Mouse (Mus musculus): ENCODE data around the gene Stn1. TPM values are rescaled to one million over a fixed set of nuclear protein-coding genes. Genes with fewer than 3 reads are reported as not detected.

Gene Stn1
- polyA plus RNA-seq, 1 experiment from 2014 or later, result 30.9 TPM

DNA sequence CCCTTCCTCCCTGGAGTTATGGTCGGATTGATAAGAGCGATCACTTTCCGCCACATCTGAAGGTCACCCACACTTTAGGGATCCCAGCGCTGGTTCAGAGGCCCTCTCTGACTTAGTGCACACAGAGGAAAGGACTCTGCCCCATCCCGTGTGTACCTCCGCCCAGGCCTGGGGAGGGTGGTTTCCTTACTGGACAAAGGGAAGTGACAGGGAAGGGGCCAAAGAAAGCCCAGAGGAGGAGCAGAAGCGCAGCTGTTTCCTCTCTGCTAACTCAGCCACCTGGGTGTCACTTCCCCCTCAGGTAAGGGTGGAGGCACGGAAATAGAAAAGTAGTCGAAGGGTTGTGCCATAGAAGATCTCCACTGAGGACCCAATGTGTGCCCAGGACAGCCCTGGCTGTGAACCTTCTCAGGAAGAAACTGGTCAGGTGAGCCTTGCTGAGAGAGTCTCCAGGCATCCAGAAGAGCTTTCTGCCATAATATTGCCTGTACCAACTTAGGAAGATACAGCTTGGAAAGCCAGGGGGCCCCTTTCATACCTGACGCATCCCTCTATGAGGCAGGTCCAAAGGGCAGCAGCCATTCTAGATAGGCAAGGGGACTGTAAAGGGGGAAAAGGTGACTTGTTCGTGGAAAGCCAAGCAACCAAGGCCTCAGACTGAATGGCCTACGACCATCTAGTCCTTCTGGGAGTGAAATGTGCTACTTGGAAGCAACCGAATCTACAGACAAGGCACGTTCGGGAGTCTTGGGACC is 82.1 kb downstream of the Stn1 start:
- DNase-seq (ENCODE audit: low spot score), result no peak

DNA sequence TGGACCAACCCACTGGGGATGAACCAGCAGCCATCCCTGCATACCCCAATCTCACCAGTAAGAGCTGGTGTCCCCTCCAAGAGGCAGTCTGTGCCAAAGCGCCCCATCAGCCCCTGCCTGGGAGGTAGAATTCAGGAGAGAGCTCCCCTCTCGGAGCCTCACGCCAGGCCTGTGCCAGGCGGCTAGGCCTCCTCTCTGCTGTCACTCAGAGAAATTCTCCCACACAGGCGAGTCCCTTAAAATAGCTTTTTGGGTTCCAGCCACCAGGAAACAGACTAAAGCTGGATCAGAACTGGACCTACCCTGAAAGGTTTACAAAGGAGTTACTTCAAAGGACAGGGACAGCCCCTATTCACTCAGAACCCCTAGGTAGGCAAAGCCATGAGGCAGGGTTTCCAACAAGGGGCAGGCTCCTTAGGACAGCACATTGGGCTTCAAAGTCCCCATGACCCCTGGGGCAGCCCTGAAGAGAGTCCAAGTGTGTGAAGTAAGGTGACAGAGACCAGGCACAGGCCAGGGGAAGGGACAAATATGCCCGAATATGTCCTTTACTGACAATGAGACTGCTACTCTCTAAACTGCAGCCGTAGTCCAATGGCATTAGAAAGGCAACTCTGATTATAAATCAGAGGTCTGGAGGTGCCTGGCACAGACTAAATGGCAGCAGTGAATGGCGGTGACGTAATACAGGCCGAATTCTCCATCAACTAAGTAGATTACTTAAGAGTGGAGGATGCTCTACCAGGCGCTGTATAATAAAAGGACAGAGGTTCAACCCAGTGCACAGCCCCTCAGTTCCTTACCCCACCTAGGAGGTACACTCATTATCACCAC is 82.9 kb downstream of the Stn1 start:
- Histone ChIP-seq H3K36me3 (replicated peaks; ENCODE audit: control insufficient read depth, insufficient read depth) (no peaks in the 10 kb centered on the region), H3K27ac (no peak overlapping the region), H3K27me3 (ENCODE audit: control insufficient read depth, insufficient read depth, low read length) (no peaks in the 10 kb centered on the region), H3K4me1 (replicated peaks; ENCODE audit: control insufficient read depth, insufficient read depth, low read length) (peaks cover 8% of the 10 kb centered on the region; the same call in 1 of the 2 replicates), H3K4me2 (replicated peaks) (no peak overlapping the region), H3K9ac (no peak overlapping the region), H3K4me3 (replicated peaks; ENCODE audit: low read length) (no peak overlapping the region), H3K9me3 (ENCODE audit: control insufficient read depth, low read length) (no peaks in the 10 kb centered on the region)
- 70% methylated on average over 11 of the region's 11 CpGs for WGBS
- ATAC-seq (ENCODE audit: low FRiP score) (no peak), DNase-seq (ENCODE audit: low spot score) (no peak)

More for the DNA sequence above, 82.1 kb downstream of the Stn1 start:
- Histone ChIP-seq H3K9ac (no peak overlapping the region), H3K27ac (no peak overlapping the region), H3K4me2 (replicated peaks) (no peak overlapping the region), H3K36me3 (replicated peaks; ENCODE audit: control insufficient read depth, insufficient read depth) (no peaks in the 10 kb centered on the region), H3K9me3 (ENCODE audit: control insufficient read depth, low read length) (no peaks in the 10 kb centered on the region), H3K4me3 (replicated peaks; ENCODE audit: low read length) (no peak overlapping the region), H3K27me3 (ENCODE audit: control insufficient read depth, insufficient read depth, low read length) (no peaks in the 10 kb centered on the region), H3K4me1 (replicated peaks; ENCODE audit: control insufficient read depth, insufficient read depth, low read length) (peaks cover 10% of the 10 kb centered on the region; the same call in 1 of the 2 replicates)
- ATAC-seq (ENCODE audit: low FRiP score), result no peak
- 86% methylated on average over 15 of the region's 15 CpGs for WGBS

DNA sequence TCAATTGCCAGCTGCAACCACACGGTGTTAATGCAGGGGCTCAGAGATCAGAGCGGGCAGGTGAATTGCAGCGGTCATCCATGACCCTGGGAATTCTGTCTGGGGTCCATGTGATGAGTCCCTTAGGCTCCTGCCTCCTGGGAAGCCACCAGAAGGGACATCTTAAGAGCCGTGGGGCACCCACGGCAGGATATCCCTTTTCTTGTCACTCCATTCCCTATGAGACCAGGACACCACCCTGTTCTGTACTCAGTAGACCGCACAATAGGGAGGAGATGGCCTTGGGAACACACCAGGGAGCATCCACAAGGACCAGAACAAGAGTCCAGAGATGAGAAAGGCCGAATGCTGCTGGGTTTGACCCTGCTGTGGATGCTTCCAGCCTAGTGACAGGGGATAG is 84.0 kb downstream of the Stn1 start:
- 81% methylated on average over 7 of the region's 7 CpGs for WGBS
- H3K4me1 ChIP-seq (replicated peaks; ENCODE audit: control insufficient read depth, insufficient read depth, low read length), result peaks cover 8% of the 10 kb centered on the region; the same call in 1 of the 2 replicates

GRCm38 (mm10) chr19:47452682-47453081 is 84.6 kb downstream of the Stn1 start:
- Histone ChIP-seq H3K4me2 (replicated peaks) (no peak overlapping the region), H3K4me1 (replicated peaks; ENCODE audit: control insufficient read depth, insufficient read depth, low read length) (peaks cover 8% of the 10 kb centered on the region; the same call in 1 of the 2 replicates), H3K27ac (no peak overlapping the region), H3K9me3 (ENCODE audit: control insufficient read depth, low read length) (no peaks in the 10 kb centered on the region), H3K27me3 (ENCODE audit: control insufficient read depth, insufficient read depth, low read length) (no peaks in the 10 kb centered on the region), H3K4me3 (replicated peaks; ENCODE audit: low read length) (no peak overlapping the region), H3K36me3 (replicated peaks; ENCODE audit: control insufficient read depth, insufficient read depth) (no peaks in the 10 kb centered on the region), H3K9ac (no peak overlapping the region)
- WGBS, result 94% methylated on average over 10 of the region's 10 CpGs
- no peak for DNase-seq (ENCODE audit: low spot score)
- no peak for ATAC-seq (ENCODE audit: low FRiP score)

More for the DNA sequence above, 84.0 kb downstream of the Stn1 start:
- Histone ChIP-seq H3K36me3 (replicated peaks; ENCODE audit: control insufficient read depth, insufficient read depth) (no peaks in the 10 kb centered on the region), H3K4me2 (replicated peaks) (no peak overlapping the region), H3K9ac (no peak overlapping the region), H3K27me3 (ENCODE audit: control insufficient read depth, insufficient read depth, low read length) (no peaks in the 10 kb centered on the region), H3K4me3 (replicated peaks; ENCODE audit: low read length) (no peak overlapping the region), H3K27ac (no peak overlapping the region), H3K9me3 (ENCODE audit: control insufficient read depth, low read length) (no peaks in the 10 kb centered on the region)
- DNase-seq (ENCODE audit: low spot score) (no peak), ATAC-seq (ENCODE audit: low FRiP score) (no peak)

GRCm38 (mm10) chr19:47452211-47452610 is 85.1 kb downstream of the Stn1 start:
- Histone ChIP-seq H3K27ac (no peak overlapping the region), H3K27me3 (ENCODE audit: control insufficient read depth, insufficient read depth, low read length) (no peaks in the 10 kb centered on the region), H3K4me3 (replicated peaks; ENCODE audit: low read length) (no peak overlapping the region), H3K9ac (no peak overlapping the region), H3K36me3 (replicated peaks; ENCODE audit: control insufficient read depth, insufficient read depth) (no peaks in the 10 kb centered on the region), H3K4me2 (replicated peaks) (no peak overlapping the region), H3K9me3 (ENCODE audit: control insufficient read depth, low read length) (no peaks in the 10 kb centered on the region), H3K4me1 (replicated peaks; ENCODE audit: control insufficient read depth, insufficient read depth, low read length) (peaks cover 11% of the 10 kb centered on the region)
- WGBS, result 83% methylated on average over 7 of the region's 7 CpGs
- ATAC-seq (ENCODE audit: low FRiP score), result no peak
- no peak for DNase-seq (ENCODE audit: low spot score)

DNA sequence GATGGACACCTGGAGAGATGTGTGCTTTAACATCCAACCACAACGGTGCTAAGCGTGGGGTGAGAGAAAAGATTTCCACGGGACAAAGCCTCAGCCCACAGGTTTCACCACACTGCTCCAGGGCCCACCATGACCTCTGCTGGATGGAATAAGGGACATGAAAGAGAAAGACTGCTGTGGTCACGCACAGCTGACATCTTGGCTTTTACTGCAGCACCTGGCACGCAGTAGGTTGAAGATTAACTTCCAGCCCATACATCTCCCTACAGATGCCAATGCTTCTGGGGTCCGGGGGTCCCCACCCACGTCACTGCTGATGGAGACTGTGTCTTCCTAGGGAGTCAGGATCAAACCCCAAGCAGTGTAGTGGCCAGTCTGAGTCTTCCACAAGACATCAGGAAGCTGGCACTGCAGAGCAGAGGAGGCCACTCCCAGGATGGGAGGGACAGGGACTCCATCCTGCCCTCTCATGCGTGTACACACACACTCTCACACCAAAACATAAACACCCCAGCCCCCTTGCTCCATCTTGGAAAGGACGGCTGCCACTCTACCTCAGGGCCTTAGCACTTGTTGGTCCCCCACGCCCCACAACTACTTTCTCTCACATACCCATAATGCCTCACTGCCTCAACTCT is 85.7 kb downstream of the Stn1 start:
- no peak overlapping the region for H3K9ac ChIP-seq
- DNase-seq (ENCODE audit: low spot score) (no peak), ATAC-seq (ENCODE audit: low FRiP score) (no peak)
- H3K4me2 ChIP-seq (replicated peaks), result no peak overlapping the region
- H3K4me1 ChIP-seq (replicated peaks; ENCODE audit: control insufficient read depth, insufficient read depth, low read length), result peaks cover 17% of the 10 kb centered on the region
- 61% methylated on average over 10 of the region's 10 CpGs for WGBS
- H3K27me3 ChIP-seq (ENCODE audit: control insufficient read depth, insufficient read depth, low read length), result no peaks in the 10 kb centered on the region
- no peak overlapping the region for H3K4me3 ChIP-seq (replicated peaks; ENCODE audit: low read length)
- no peaks in the 10 kb centered on the region for H3K9me3 ChIP-seq (ENCODE audit: control insufficient read depth, low read length)
- H3K27ac ChIP-seq, result no peak overlapping the region
- H3K36me3 ChIP-seq (replicated peaks; ENCODE audit: control insufficient read depth, insufficient read depth), result no peaks in the 10 kb centered on the region

Other genes starting within 250 kb of the Stn1 start
- gene Sh3pxd2a, start 73.1 kb downstream of the Stn1 start, polyA plus RNA-seq (2014; fragmentation: Nextera tagmentation; extraction: Ambion mirVana), result 2.8 and 3.0 TPM in 2 replicates
- 9.7 and 10.6 TPM in 2 replicates for gene Slk, start 42.2 kb upstream of the Stn1 start, polyA plus RNA-seq (2014; fragmentation: Nextera tagmentation; extraction: Ambion mirVana)
- 0.17 and 0.29 TPM in 2 replicates for gene Col17a1, start 154.6 kb upstream of the Stn1 start, polyA plus RNA-seq (2014; fragmentation: Nextera tagmentation; extraction: Ambion mirVana)
- 167 and 168 TPM in 2 replicates for gene Sfr1, start 194.2 kb upstream of the Stn1 start, polyA plus RNA-seq (2014; fragmentation: Nextera tagmentation; extraction: Ambion mirVana)

All from hindbrain, embryonic 14.5 days (tissue).